Mouse (Mus musculus): ENCODE measurements around the gene Fzd2. TPM values are rescaled to one million over a fixed set of nuclear protein-coding genes. Genes with fewer than 3 reads are reported as not detected.
A peak's percentile ranks its signal among the peaks of the same experiment; 100 is the strongest.

Fzd2 gene
- polyA plus RNA-seq, 1 experiment from 2014 or later = 36.9 TPM

GRCm38 (mm10) chr11:102568756-102569377 is 35.3 kb upstream of the Fzd2 start:
- no peak overlapping the region for H3K4me3 ChIP-seq
- no peak overlapping the region for H3K27ac ChIP-seq
- 82% methylated on average over 7 of the region's 7 CpGs for WGBS
- DNase-seq (ENCODE audit: low spot score) = no peak
- no peaks in the 10 kb centered on the region for H3K27me3 ChIP-seq (ENCODE audit: insufficient read depth, poor library complexity, severe bottlenecking)
- no peaks in the 10 kb centered on the region for H3K9me3 ChIP-seq
- H3K36me3 ChIP-seq = no peaks in the 10 kb centered on the region
- peaks cover 5% of the 10 kb centered on the region; the same call in 1 of the 2 replicates for H3K4me1 ChIP-seq (replicated peaks)

- Histone ChIP-seq H3K27ac (peak overlapping the region; percentile 90), H3K27me3 (ENCODE audit: insufficient read depth, poor library complexity, severe bottlenecking) (no peaks in the 10 kb centered on the region), H3K36me3 (no peaks in the 10 kb centered on the region), H3K9me3 (no peaks in the 10 kb centered on the region), H3K4me1 (replicated peaks) (peaks cover 17% of the 10 kb centered on the region), H3K4me3 (peak overlapping the region; percentile 51)
- 6% methylated on average over 18 of the region's 18 CpGs for WGBS
- DNase-seq (ENCODE audit: low spot score) = peak; percentile 92
Observed at GRCm38 (mm10) chr11:102572866-102573663, 31.1 kb upstream of the Fzd2 start.

- WGBS = 62% methylated on average over 1 of the region's 1 CpGs
Observed at GRCm38 (mm10) chr11:102575034-102575433, 29.2 kb upstream of the Fzd2 start.

GRCm38 (mm10) chr11:102576050-102576754 is 28.0 kb upstream of the Fzd2 start:
- Histone ChIP-seq H3K4me1 (replicated peaks) (peaks cover 46% of the 10 kb centered on the region), H3K27ac (no peak overlapping the region), H3K4me3 (no peak overlapping the region), H3K9me3 (no peaks in the 10 kb centered on the region), H3K36me3 (no peaks in the 10 kb centered on the region), H3K27me3 (ENCODE audit: insufficient read depth, poor library complexity, severe bottlenecking) (peaks cover 8% of the 10 kb centered on the region)
- WGBS = 70% methylated on average over 13 of the region's 13 CpGs
- DNase-seq (ENCODE audit: low spot score) = no peak

More at GRCm38 (mm10) chr11:102575034-102575433, 29.2 kb upstream of the Fzd2 start:
- Histone ChIP-seq H3K4me1 (replicated peaks) (peaks cover 37% of the 10 kb centered on the region), H3K36me3 (no peaks in the 10 kb centered on the region), H3K4me3 (no peak overlapping the region), H3K27ac (no peak overlapping the region), H3K27me3 (ENCODE audit: insufficient read depth, poor library complexity, severe bottlenecking) (no peaks in the 10 kb centered on the region), H3K9me3 (no peaks in the 10 kb centered on the region)
- DNase-seq (ENCODE audit: low spot score) = no peak

GRCm38 (mm10) chr11:102578341-102579118 is 25.7 kb upstream of the Fzd2 start:
- DNase-seq (ENCODE audit: low spot score) = peak; percentile 89
- peaks cover 25% of the 10 kb centered on the region for H3K27me3 ChIP-seq (ENCODE audit: insufficient read depth, poor library complexity, severe bottlenecking)
- no peaks in the 10 kb centered on the region for H3K9me3 ChIP-seq
- peak overlapping the region; percentile 92 for H3K27ac ChIP-seq
- 7% methylated on average over 27 of the region's 27 CpGs for WGBS
- no peaks in the 10 kb centered on the region for H3K36me3 ChIP-seq
- H3K4me1 ChIP-seq (replicated peaks) = peaks cover 62% of the 10 kb centered on the region
- H3K4me3 ChIP-seq = peak overlapping the region; percentile 42

GRCm38 (mm10) chr11:102579165-102580033 is 24.8 kb upstream of the Fzd2 start, which contains the start of gene Gm11627:
Gene Gm11627, minus strand, starts transcription at chr11:102579461.
- peak within 1 kb of the TSS; percentile 92 for H3K27ac ChIP-seq
- DNase-seq (ENCODE audit: low spot score) = peak; percentile 83
- peak within 1 kb of the TSS; percentile 42 for H3K4me3 ChIP-seq
- H3K36me3 ChIP-seq = no peaks in the 10 kb centered on the region
- H3K9me3 ChIP-seq = no peaks in the 10 kb centered on the region
- H3K27me3 ChIP-seq (ENCODE audit: insufficient read depth, poor library complexity, severe bottlenecking) = peaks cover 25% of the 10 kb centered on the region
- WGBS = 5% methylated on average over 23 of the region's 23 CpGs
- H3K4me1 ChIP-seq (replicated peaks) = peaks cover 61% of the 10 kb centered on the region

- H3K36me3 ChIP-seq = no peaks in the 10 kb centered on the region
- DNase-seq (ENCODE audit: low spot score) = no peak
- H3K9me3 ChIP-seq = no peaks in the 10 kb centered on the region
- peaks cover 61% of the 10 kb centered on the region for H3K4me1 ChIP-seq (replicated peaks)
- H3K27me3 ChIP-seq (ENCODE audit: insufficient read depth, poor library complexity, severe bottlenecking) = peaks cover 25% of the 10 kb centered on the region
- H3K4me3 ChIP-seq = peak overlapping the region; percentile 42; the same call in 1 of the 2 replicates
- WGBS = 16% methylated on average over 3 of the region's 3 CpGs
- H3K27ac ChIP-seq = peak overlapping the region; percentile 92
Observed at GRCm38 (mm10) chr11:102580034-102580330, 24.2 kb upstream of the Fzd2 start.

- Histone ChIP-seq H3K27me3 (ENCODE audit: insufficient read depth, poor library complexity, severe bottlenecking) (peaks cover 25% of the 10 kb centered on the region), H3K36me3 (no peaks in the 10 kb centered on the region), H3K27ac (peak overlapping the region; percentile 92), H3K4me1 (replicated peaks) (peaks cover 59% of the 10 kb centered on the region), H3K4me3 (no peak overlapping the region), H3K9me3 (peaks cover 3% of the 10 kb centered on the region; the same call in 1 of the 2 replicates)
- DNase-seq (ENCODE audit: low spot score) = peak; percentile 20
- WGBS = 14% methylated on average over 11 of the region's 11 CpGs
Observed at GRCm38 (mm10) chr11:102581281-102582015, 22.7 kb upstream of the Fzd2 start.

GRCm38 (mm10) chr11:102582016-102582610 is 22.1 kb upstream of the Fzd2 start:
- peak; percentile 34 for DNase-seq (ENCODE audit: low spot score)
- Histone ChIP-seq H3K36me3 (no peaks in the 10 kb centered on the region), H3K27ac (peak overlapping the region; percentile 92), H3K27me3 (ENCODE audit: insufficient read depth, poor library complexity, severe bottlenecking) (peaks cover 25% of the 10 kb centered on the region), H3K4me1 (replicated peaks) (peaks cover 56% of the 10 kb centered on the region), H3K4me3 (no peak overlapping the region), H3K9me3 (peaks cover 7% of the 10 kb centered on the region; the same call in 1 of the 2 replicates)
- 15% methylated on average over 13 of the region's 13 CpGs for WGBS

- 14% methylated on average over 5 of the region's 5 CpGs for WGBS
- DNase-seq (ENCODE audit: low spot score) = no peak
- Histone ChIP-seq H3K4me1 (replicated peaks) (peaks cover 50% of the 10 kb centered on the region), H3K36me3 (no peaks in the 10 kb centered on the region), H3K27me3 (ENCODE audit: insufficient read depth, poor library complexity, severe bottlenecking) (peaks cover 25% of the 10 kb centered on the region), H3K9me3 (peaks cover 7% of the 10 kb centered on the region; the same call in 1 of the 2 replicates), H3K27ac (peak overlapping the region; percentile 92), H3K4me3 (no peak overlapping the region)
Observed at GRCm38 (mm10) chr11:102582736-102583135, 21.5 kb upstream of the Fzd2 start.

Measured in hindbrain, embryonic 10.5 days (tissue).